Mouse (Mus musculus) hindbrain, embryonic 16.5 days (tissue): Measurements from ENCODE around the gene Gm9821. TPM values are rescaled to one million over a fixed set of nuclear protein-coding genes. Genes with fewer than 3 reads are reported as not detected.

ENCODE experiments used
- ATAC-seq: fragments of 200-750 bp; cut with Nextera tagmentation; 2 replicates; pipeline ENCODE4 v1.8.0; 2017; ENCODE audit warnings: moderate TSS enrichment, moderate library complexity
- H3K27ac ChIP-seq: fragments of 300-500 bp; sonication (generic); 2 replicates; pipeline ENCODE4 v1.5.1; 2014; ENCODE audit warnings: low read depth, mild to moderate bottlenecking, control low read depth, low read length, moderate library complexity
- H3K27me3 ChIP-seq: fragments of 300-500 bp; sonication (generic); replicated peaks from 2 replicates; pipeline ENCODE4 v1.6.1; 2014; ENCODE audit warnings: low read length; ENCODE audit not compliant: control insufficient read depth, insufficient read depth
- H3K36me3 ChIP-seq: fragments of 300-500 bp; sonication (generic); 2 replicates; pipeline ENCODE4 v1.6.1; 2014; ENCODE audit warnings: mild to moderate bottlenecking, low read length, moderate library complexity, mixed read lengths; ENCODE audit not compliant: control insufficient read depth, insufficient read depth
- H3K4me1 ChIP-seq: fragments of 300-500 bp; sonication (generic); 2 replicates; pipeline ENCODE4 v1.6.1; 2014; ENCODE audit warnings: low read depth, low read length; ENCODE audit not compliant: control insufficient read depth, insufficient read depth
- H3K4me2 ChIP-seq: fragments of 300-500 bp; sonication (generic); 2 replicates; pipeline ENCODE4 v1.6.1; 2014; ENCODE audit warnings: mild to moderate bottlenecking, low read length, control low read depth, moderate library complexity
- H3K4me3 ChIP-seq: fragments of 300-500 bp; sonication (generic); 2 replicates; pipeline ENCODE4 v1.5.1; 2014; ENCODE audit warnings: mild to moderate bottlenecking, low read length, control low read depth, moderate library complexity
- H3K9ac ChIP-seq: fragments of 300-500 bp; sonication (generic); 2 replicates; pipeline ENCODE4 v1.6.1; 2014; ENCODE audit warnings: low read depth, mild to moderate bottlenecking, control low read depth, low read length, moderate library complexity
- H3K9me3 ChIP-seq: fragments of 300-500 bp; sonication (generic); 2 replicates; pipeline ENCODE4 v1.6.1; 2014; ENCODE audit warnings: mild to moderate bottlenecking, low read length, moderate library complexity; ENCODE audit not compliant: control insufficient read depth
- WGBS: fragments of 180-500 bp; shearing (Covaris S2); extraction: QIAGEN DNeasy Blood & Tissue Kit; methylation state at CpG from one replicate; pipeline ENCODE4 v1.1.7; 2014; 5-methylcytosine and 5-hydroxymethylcytosine counted together
- polyA plus RNA-seq: library from polyadenylated mRNA; unstranded; fragments of >200 nt; fragmentation: Nextera tagmentation; extraction: Ambion mirVana; gene quantifications from 2 replicates; pipeline ENCODE4 v1.2.1, GENCODE M21; 2015

The Gm9821 gene
- polyA plus RNA-seq, 1 experiment from 2014 or later, result 0.29 TPM

- no peaks in the 10 kb centered on the region for H3K9me3 ChIP-seq
- H3K9ac ChIP-seq, result no peak overlapping the region
- no peak overlapping the region for H3K4me2 ChIP-seq
- H3K27me3 ChIP-seq, result no peaks in the 10 kb centered on the region
- no peaks in the 10 kb centered on the region for H3K36me3 ChIP-seq
- ATAC-seq, result no peak
- WGBS, result 85% methylated on average over 5 of the region's 5 CpGs
- peaks cover 37% of the 10 kb centered on the region for H3K4me1 ChIP-seq
- H3K4me3 ChIP-seq, result no peak overlapping the region
- H3K27ac ChIP-seq, result no peak overlapping the region
Observed at GRCm38 (mm10) chr2:91960459-91960858, 15.0 kb downstream of the Gm9821 start.

DNA sequence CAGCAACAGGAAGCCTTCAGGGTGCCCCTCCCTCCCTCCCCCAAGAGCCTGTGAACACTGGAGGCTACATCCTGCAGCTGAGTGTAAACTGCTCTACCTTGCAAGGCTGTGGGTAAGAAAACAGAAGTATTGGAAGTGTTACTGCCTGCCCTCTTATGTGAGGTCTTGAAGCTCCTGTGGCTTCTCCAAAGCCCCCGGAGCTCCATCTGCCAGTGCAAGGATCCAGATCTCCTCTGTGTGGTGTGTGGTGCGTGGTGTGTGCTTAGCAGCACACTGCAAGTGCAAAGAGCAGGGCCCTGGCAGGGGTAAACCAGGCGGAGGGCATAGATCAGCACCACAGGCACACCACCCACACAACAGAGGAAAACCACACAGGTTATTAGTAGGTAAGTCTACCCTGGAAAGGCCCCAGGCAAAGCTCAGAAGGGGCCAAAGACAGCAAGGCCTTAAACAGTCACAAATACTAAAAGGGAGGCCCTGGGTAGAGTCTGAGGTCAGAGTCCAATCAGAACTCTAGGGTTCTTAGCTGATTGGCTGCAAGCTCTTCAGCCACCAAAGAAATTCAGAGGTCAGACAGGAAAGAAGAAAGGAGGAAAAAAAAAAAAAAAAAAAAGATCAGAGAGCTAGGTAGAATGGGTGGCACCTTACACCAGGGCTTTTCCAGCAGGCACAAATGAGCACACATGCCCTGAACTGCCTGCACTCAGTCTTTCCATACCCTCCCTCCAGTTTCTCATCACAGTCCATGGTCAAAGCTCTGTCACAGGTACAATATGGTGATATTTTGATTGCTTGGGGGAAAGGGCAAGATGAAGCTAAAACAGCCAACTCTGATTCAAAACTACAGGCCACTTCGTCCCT is 16.6 kb downstream of the Gm9821 start:
- Histone ChIP-seq H3K4me2 (peak overlapping the region; percentile 79), H3K9ac (peak overlapping the region; percentile 79), H3K9me3 (no peaks in the 10 kb centered on the region), H3K4me1 (peaks cover 33% of the 10 kb centered on the region), H3K27me3 (no peaks in the 10 kb centered on the region), H3K4me3 (peak overlapping the region; percentile 61), H3K27ac (no peak overlapping the region), H3K36me3 (no peaks in the 10 kb centered on the region)
- 60% methylated on average over 4 of the region's 4 CpGs for WGBS
- no peak for ATAC-seq

DNA sequence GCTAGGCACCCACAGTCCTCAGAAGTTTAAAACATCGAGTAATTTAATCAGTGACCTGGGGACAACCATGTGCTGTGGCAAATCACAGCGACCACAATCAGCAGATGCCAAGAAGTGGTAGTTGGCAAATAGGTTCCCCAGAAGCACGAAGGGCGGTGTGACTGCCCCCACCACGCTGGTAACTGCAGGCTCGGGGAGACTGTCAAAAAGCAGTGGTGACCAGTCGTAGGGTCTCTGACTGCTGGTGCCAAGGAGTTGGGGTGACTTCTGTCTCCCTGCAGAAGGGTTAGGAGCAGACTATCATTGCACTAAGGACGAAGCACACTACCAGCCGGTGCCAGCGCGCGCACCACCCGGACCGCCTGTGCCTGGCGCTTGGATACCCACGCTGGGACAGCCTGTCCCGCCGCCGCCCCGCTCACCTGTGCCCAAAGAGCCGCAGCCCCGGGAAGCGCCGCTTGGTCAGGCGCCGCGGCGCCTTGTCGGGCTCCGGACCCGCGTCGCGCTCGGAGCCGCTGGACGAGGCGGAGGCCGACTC is 17.4 kb downstream of the Gm9821 start:
- H3K27ac ChIP-seq, result peak overlapping the region; percentile 83
- peaks cover 27% of the 10 kb centered on the region for H3K4me1 ChIP-seq
- no peaks in the 10 kb centered on the region for H3K36me3 ChIP-seq
- ATAC-seq, result no peak
- peak overlapping the region; percentile 79 for H3K4me2 ChIP-seq
- no peaks in the 10 kb centered on the region for H3K9me3 ChIP-seq
- peak overlapping the region; percentile 61 for H3K4me3 ChIP-seq
- H3K9ac ChIP-seq, result peak overlapping the region; percentile 79
- under 1% methylated on average over 29 of the region's 39 CpGs for WGBS
- H3K27me3 ChIP-seq, result no peaks in the 10 kb centered on the region

- under 1% methylated on average over 37 of the region's 57 CpGs for WGBS
- H3K4me3 ChIP-seq, result peak overlapping the region; percentile 61
- peak overlapping the region; percentile 79 for H3K9ac ChIP-seq
- peak overlapping the region; percentile 83 for H3K27ac ChIP-seq
- H3K4me2 ChIP-seq, result peak overlapping the region; percentile 79
- H3K36me3 ChIP-seq, result no peaks in the 10 kb centered on the region
- no peaks in the 10 kb centered on the region for H3K27me3 ChIP-seq
- peaks cover 27% of the 10 kb centered on the region for H3K4me1 ChIP-seq
- ATAC-seq, result peak; percentile 94
- no peaks in the 10 kb centered on the region for H3K9me3 ChIP-seq
Observed at GRCm38 (mm10) chr2:91963443-91963932, 18.0 kb downstream of the Gm9821 start.

DNA sequence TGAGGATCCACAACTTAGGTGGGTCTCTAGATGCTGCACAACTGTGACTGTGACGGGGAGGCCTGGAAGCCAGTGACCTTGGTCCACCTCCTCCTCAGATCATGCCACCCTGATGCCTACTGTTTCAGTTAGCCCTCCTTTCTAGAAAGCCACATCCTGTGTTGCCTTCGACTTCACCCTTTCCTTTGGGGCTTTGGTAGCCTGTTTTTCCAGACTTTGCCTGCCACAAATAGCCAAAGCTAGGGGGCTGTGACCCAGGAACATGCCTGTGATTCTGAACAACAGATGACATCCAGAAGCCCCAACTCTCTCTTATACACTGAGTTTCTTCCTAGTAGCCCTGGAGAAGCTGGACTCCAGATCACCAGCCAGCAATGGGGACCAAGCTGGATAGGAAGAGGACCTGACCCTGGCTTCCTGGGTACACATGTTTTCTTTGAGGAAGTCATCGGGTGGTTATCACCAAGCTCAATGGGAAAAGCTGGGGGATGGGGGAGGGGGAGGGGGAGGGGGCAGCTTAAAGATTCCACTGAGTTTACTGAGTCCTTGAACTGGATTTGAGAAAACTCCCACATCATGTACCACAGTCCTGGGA is 19.2 kb downstream of the Gm9821 start:
- Histone ChIP-seq H3K4me2 (peak overlapping the region; percentile 16), H3K9ac (no peak overlapping the region), H3K9me3 (no peaks in the 10 kb centered on the region), H3K36me3 (no peaks in the 10 kb centered on the region), H3K27me3 (no peaks in the 10 kb centered on the region), H3K4me1 (peaks cover 19% of the 10 kb centered on the region), H3K4me3 (no peak overlapping the region), H3K27ac (no peak overlapping the region)
- ATAC-seq, result no peak
- 75% methylated on average over 3 of the region's 3 CpGs for WGBS

GRCm38 (mm10) chr2:91965417-91965816 is 19.9 kb downstream of the Gm9821 start:
- no peak for ATAC-seq
- no peak overlapping the region for H3K27ac ChIP-seq
- no peak overlapping the region for H3K4me3 ChIP-seq
- H3K36me3 ChIP-seq, result no peaks in the 10 kb centered on the region
- H3K9ac ChIP-seq, result peak overlapping the region; percentile 33; the same call in 1 of the 2 replicates
- WGBS, result 17% methylated on average over 20 of the region's 20 CpGs
- H3K4me1 ChIP-seq, result peaks cover 14% of the 10 kb centered on the region
- peak overlapping the region; percentile 11 for H3K4me2 ChIP-seq
- no peaks in the 10 kb centered on the region for H3K9me3 ChIP-seq
- H3K27me3 ChIP-seq, result no peaks in the 10 kb centered on the region

DNA sequence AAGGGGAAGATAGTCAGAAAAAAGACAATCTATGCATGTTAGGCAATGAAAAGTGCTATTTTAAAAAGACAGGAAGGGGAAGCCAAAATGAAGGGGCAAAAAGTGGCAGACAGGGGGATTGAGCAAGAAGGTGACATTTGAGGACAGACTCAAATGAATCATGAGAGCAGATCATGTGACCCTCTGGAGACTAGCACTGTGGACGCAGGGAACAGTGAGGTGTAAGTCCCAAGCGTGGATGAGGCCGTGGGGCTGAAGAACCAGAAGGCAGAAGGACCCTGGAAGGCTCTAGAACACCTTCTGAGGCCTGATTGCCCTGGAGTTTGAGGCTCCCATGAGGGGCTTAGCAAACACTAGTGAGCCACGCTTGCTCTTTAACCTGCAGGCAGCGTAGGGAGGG is 20.9 kb downstream of the Gm9821 start:
- H3K27ac ChIP-seq, result no peak overlapping the region
- H3K4me2 ChIP-seq, result no peak overlapping the region
- H3K36me3 ChIP-seq, result no peaks in the 10 kb centered on the region
- H3K9ac ChIP-seq, result no peak overlapping the region
- H3K4me1 ChIP-seq, result peaks cover 20% of the 10 kb centered on the region
- no peaks in the 10 kb centered on the region for H3K9me3 ChIP-seq
- no peak for ATAC-seq
- H3K4me3 ChIP-seq, result no peak overlapping the region
- no peaks in the 10 kb centered on the region for H3K27me3 ChIP-seq
- 91% methylated on average over 5 of the region's 5 CpGs for WGBS

DNA sequence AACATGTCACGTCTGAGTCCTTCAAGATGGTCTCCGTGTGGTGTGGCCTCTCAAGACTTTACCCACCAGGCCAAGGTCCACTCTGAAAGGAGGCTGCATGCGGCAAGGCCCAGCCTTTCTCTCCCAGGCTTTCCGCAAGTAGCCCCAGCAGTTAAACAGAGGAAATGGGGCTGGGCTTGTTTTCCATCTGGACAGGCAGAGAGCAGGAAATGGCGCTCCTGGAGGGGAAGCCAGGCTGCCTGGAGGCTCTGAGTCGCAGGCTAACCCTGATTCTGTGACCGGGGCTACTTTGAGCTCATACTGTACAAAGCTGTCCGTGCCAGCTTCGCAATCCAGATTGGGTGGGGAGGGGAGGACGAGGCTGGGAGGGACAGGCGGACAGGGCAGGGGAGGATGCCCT is 22.5 kb downstream of the Gm9821 start:
- H3K4me3 ChIP-seq, result no peak overlapping the region
- H3K27me3 ChIP-seq, result no peaks in the 10 kb centered on the region
- peaks cover 15% of the 10 kb centered on the region for H3K4me1 ChIP-seq
- no peaks in the 10 kb centered on the region for H3K36me3 ChIP-seq
- no peaks in the 10 kb centered on the region for H3K9me3 ChIP-seq
- H3K4me2 ChIP-seq, result no peak overlapping the region
- no peak overlapping the region for H3K9ac ChIP-seq
- H3K27ac ChIP-seq, result peak overlapping the region; percentile 36; the same call in 1 of the 2 replicates
- WGBS, result 70% methylated on average over 11 of the region's 11 CpGs
- ATAC-seq, result no peak
